Mouse (Mus musculus) G1E (cell line): Measurements from ENCODE around the gene Myh4.

Experiments used
- CTCF ChIP-seq: IDR thresholded peaks from 2 replicates; pipeline ENCODE4 v1.5.1; 2012; ENCODE audit warnings: low read depth, low read length, inconsistent platforms, mixed read lengths
- GATA1 ChIP-seq: IDR thresholded peaks from 2 replicates; pipeline ENCODE4 v1.6.1; 2012; ENCODE audit warnings: borderline replicate concordance, low read length, inconsistent platforms, mixed read lengths
- GATA2 ChIP-seq: IDR thresholded peaks from 2 replicates; pipeline ENCODE4 v1.6.1; 2012; ENCODE audit warnings: low read depth, low read length, inconsistent platforms, borderline replicate concordance
- POLR2AphosphoS5 ChIP-seq: IDR thresholded peaks from 2 replicates; pipeline ENCODE4 v1.6.1; 2012; ENCODE audit warnings: low read depth, low read length, inconsistent platforms; ENCODE audit not compliant: insufficient replicate concordance

- TF ChIP-seq CTCF (no peak), GATA1 (no peak), POLR2AphosphoS5 (no peak), GATA2 (no peak)
These were observed 33.1 kb upstream of the Myh4 start for GRCm38 (mm10) chr11:67204766-67205165.
